Mouse (Mus musculus) liver, postnatal 0 days (tissue): Measurements from ENCODE around the gene Naxe.

Experiments
- CTCF ChIP-seq: sonication (generic); IDR thresholded peaks from 2 replicates; pipeline ENCODE4 v1.5.1; 2016; ENCODE audit warnings: antibody characterized with exemption, low read depth
- EP300 ChIP-seq: IDR thresholded peaks from 2 replicates; pipeline ENCODE4 v1.6.1; 2016; ENCODE audit warnings: antibody characterized with exemption, low read depth, mild to moderate bottlenecking

- TF ChIP-seq CTCF = no peak
- no peak for TF ChIP-seq EP300
These were observed 22.6 kb downstream of the Naxe start for GRCm38 (mm10) chr3:88035561-88036293.
